Mouse (Mus musculus): Measurements from ENCODE around the gene Pcnx3.

GRCm38 (mm10) chr19:5662310-5662709, 26.4 kb downstream of the Pcnx3 start:
- TF ChIP-seq GATA1 (IDR thresholded peaks at IDR 0.05; ENCODE audit: low read length) = no peak
- TF ChIP-seq TAL1 (IDR thresholded peaks at IDR 0.05; ENCODE audit: low read length) = no peak
